Mouse (Mus musculus) large intestine, adult 2 months (tissue): Measurements from ENCODE around the gene Vdr. TPM values are rescaled to one million over a fixed set of nuclear protein-coding genes. Genes with fewer than 3 reads are reported as not detected.

Experiments used
- DNase-seq: peaks from one replicate; pipeline ENCODE4 v3.0.0-alpha.2; 2012; ENCODE audit warnings: low read depth, low spot score
- WGBS: fragments of 180-500 bp; shearing (Covaris S2); methylation state at CpG from one replicate; pipeline ENCODE4 v1.1.7; 2018; 5-methylcytosine and 5-hydroxymethylcytosine counted together
- polyA plus RNA-seq: library from polyadenylated mRNA; depleted of rRNA; stranded (reverse); fragments of >200 nt; gene quantifications from 2 replicates; pipeline ENCODE4 v1.2.3, GENCODE M21; 2012; rRNA removed

Vdr gene
- polyA plus RNA-seq, 1 experiment = 93.3 TPM

- whole genome bisulfite sequencing = 50% methylated on average over 10 of the region's 10 CpGs
- no peak for DNase-seq
Observed at GRCm38 (mm10) chr15:97821321-97821982, 89.0 kb downstream of the Vdr start.

GRCm38 (mm10) chr15:97819937-97820336 lies 90.5 kb downstream of the Vdr start:
- 91% methylated on average over 9 of the region's 9 CpGs for WGBS

GRCm38 (mm10) chr15:97816199-97816994 lies 94.0 kb downstream of the Vdr start:
- no peak for DNase-seq
- 91% methylated on average over 17 of the region's 17 CpGs for WGBS

More at GRCm38 (mm10) chr15:97819937-97820336, 90.5 kb downstream of the Vdr start:
- DNase-seq = no peak

GRCm38 (mm10) chr15:97815254-97815653 lies 95.2 kb downstream of the Vdr start:
- DNase-seq = no peak
- 90% methylated on average over 4 of the region's 4 CpGs for WGBS

GRCm38 (mm10) chr15:97814703-97815102 lies 95.7 kb downstream of the Vdr start:
- no peak for DNase-seq

GRCm38 (mm10) chr15:97813452-97814204 lies 96.8 kb downstream of the Vdr start:
- DNase-seq = no peak
- WGBS = 43% methylated on average over 21 of the region's 21 CpGs

More at GRCm38 (mm10) chr15:97814703-97815102, 95.7 kb downstream of the Vdr start:
- WGBS = 59% methylated on average over 5 of the region's 5 CpGs

- DNase-seq = no peak
- 64% methylated on average over 7 of the region's 7 CpGs for whole genome bisulfite sequencing
Observed at GRCm38 (mm10) chr15:97812875-97813274, 97.6 kb downstream of the Vdr start.

- no peak for DNase-seq
- WGBS = 42% methylated on average over 6 of the region's 6 CpGs
Observed at GRCm38 (mm10) chr15:97812126-97812525, 98.3 kb downstream of the Vdr start.

GRCm38 (mm10) chr15:97811307-97811706 lies 99.1 kb downstream of the Vdr start:
- DNase-seq = no peak
- 89% methylated on average over 9 of the region's 9 CpGs for WGBS

- WGBS = 93% methylated on average over 5 of the region's 5 CpGs
Observed at GRCm38 (mm10) chr15:97810399-97810798, 100.0 kb downstream of the Vdr start.

GRCm38 (mm10) chr15:97809942-97810341 lies 100.5 kb downstream of the Vdr start:
- no peak for DNase-seq
- 80% methylated on average over 5 of the region's 5 CpGs for WGBS

More at GRCm38 (mm10) chr15:97810399-97810798, 100.0 kb downstream of the Vdr start:
- no peak for DNase-seq

GRCm38 (mm10) chr15:97809206-97809605 lies 101.2 kb downstream of the Vdr start:
- 90% methylated on average over 14 of the region's 14 CpGs for WGBS

GRCm38 (mm10) chr15:97808532-97808931 lies 101.9 kb downstream of the Vdr start:
- 92% methylated on average over 14 of the region's 14 CpGs for WGBS
- DNase-seq = no peak

More at GRCm38 (mm10) chr15:97809206-97809605, 101.2 kb downstream of the Vdr start:
- DNase-seq = no peak

- WGBS = 90% methylated on average over 12 of the region's 12 CpGs
Observed at GRCm38 (mm10) chr15:97807867-97808266, 102.6 kb downstream of the Vdr start.

More at GRCm38 (mm10) chr15:97807867-97808266, 102.6 kb downstream of the Vdr start:
- no peak for DNase-seq

Other genes starting within 250 kb of the Vdr start
- gene Rpap3, start 204.8 kb downstream of the Vdr start, polyA plus RNA-seq = 2.4 and 3.3 TPM in 2 replicates
- 0.66 and 0.99 TPM in 2 replicates for gene Endou, start 179.3 kb downstream of the Vdr start, polyA plus RNA-seq
- gene Rapgef3, start 142.7 kb downstream of the Vdr start, polyA plus RNA-seq = 16.3 and 18.9 TPM in 2 replicates
- 26.5 and 27.4 TPM in 2 replicates for gene Slc48a1, start 132.1 kb downstream of the Vdr start, polyA plus RNA-seq
- 22.9 and 23.1 TPM in 2 replicates for gene Hdac7, start 66.1 kb downstream of the Vdr start, polyA plus RNA-seq
- gene Tmem106c, start 53.6 kb upstream of the Vdr start, polyA plus RNA-seq = 26.5 and 28.6 TPM in 2 replicates
- gene Col2a1, start 94.1 kb upstream of the Vdr start, polyA plus RNA-seq = not detected in 2 replicates
- 8.3 and 9.8 TPM in 2 replicates for gene Pfkm, start 182.0 kb upstream of the Vdr start, polyA plus RNA-seq
- 9.3 and 12.1 TPM in 2 replicates for gene Senp1, start 183.1 kb upstream of the Vdr start, polyA plus RNA-seq